Mouse (Mus musculus) kidney, adult 2 months (tissue): ENCODE results near the gene Banp. TPM values are rescaled to one million over a fixed set of nuclear protein-coding genes. Genes with fewer than 3 reads are reported as not detected.

Experiments used
- DNase-seq: peaks from one replicate; pipeline ENCODE4 v3.0.0; 2021
- H3K27ac ChIP-seq: fragments of 200-500 bp; 2 replicates; pipeline ENCODE4 v1.5.1; 2012; ENCODE audit warnings: low read depth, low read length, control low read depth, inconsistent platforms; ENCODE audit not compliant: insufficient read depth
- H3K27me3 ChIP-seq: fragments of 200-500 bp; replicated peaks from 2 replicates; pipeline ENCODE4 v1.6.1; 2012; ENCODE audit warnings: mild to moderate bottlenecking, moderate library complexity, low read length, inconsistent platforms; ENCODE audit not compliant: control insufficient read depth, insufficient read depth
- H3K36me3 ChIP-seq: fragments of 200-500 bp; 2 replicates; pipeline ENCODE4 v1.6.1; 2012; ENCODE audit warnings: mild to moderate bottlenecking, moderate library complexity, low read length, inconsistent platforms; ENCODE audit not compliant: control insufficient read depth, insufficient read depth
- H3K4me1 ChIP-seq: fragments of 200-500 bp; 2 replicates; pipeline ENCODE4 v1.6.1; 2011; ENCODE audit warnings: low read length; ENCODE audit not compliant: control insufficient read depth, insufficient read depth
- H3K4me3 ChIP-seq: fragments of 200-500 bp; 2 replicates; pipeline ENCODE4 v1.5.1; 2011; ENCODE audit warnings: mild to moderate bottlenecking, low read depth, low read length, control low read depth; ENCODE audit not compliant: insufficient read depth
- CTCF ChIP-seq: fragments of 200-500 bp; conservative IDR thresholded peaks from 2 replicates; pipeline ENCODE4 v1.5.1; 2011; ENCODE audit warnings: low read depth, mild to moderate bottlenecking, control low read depth, low read length, moderate library complexity, mixed read lengths; ENCODE audit not compliant: insufficient read depth, insufficient read length
- POLR2A ChIP-seq: fragments of 200-500 bp; IDR thresholded peaks from one replicate; pipeline ENCODE4 v1.6.1; 2011; ENCODE audit warnings: low read depth, low read length, control low read depth
- WGBS: fragments of 180-500 bp; shearing (Covaris S2); methylation state at CpG from one replicate; pipeline ENCODE4 v1.1.7; 2018; 5-methylcytosine and 5-hydroxymethylcytosine counted together
- polyA plus RNA-seq: library from polyadenylated mRNA; depleted of rRNA; stranded (reverse); fragments of >200 nt; gene quantifications from 2 replicates; pipeline ENCODE4 v1.2.3, GENCODE M21; 2012

Banp gene
- polyA plus RNA-seq, 1 experiment = 35.7 TPM

DNA sequence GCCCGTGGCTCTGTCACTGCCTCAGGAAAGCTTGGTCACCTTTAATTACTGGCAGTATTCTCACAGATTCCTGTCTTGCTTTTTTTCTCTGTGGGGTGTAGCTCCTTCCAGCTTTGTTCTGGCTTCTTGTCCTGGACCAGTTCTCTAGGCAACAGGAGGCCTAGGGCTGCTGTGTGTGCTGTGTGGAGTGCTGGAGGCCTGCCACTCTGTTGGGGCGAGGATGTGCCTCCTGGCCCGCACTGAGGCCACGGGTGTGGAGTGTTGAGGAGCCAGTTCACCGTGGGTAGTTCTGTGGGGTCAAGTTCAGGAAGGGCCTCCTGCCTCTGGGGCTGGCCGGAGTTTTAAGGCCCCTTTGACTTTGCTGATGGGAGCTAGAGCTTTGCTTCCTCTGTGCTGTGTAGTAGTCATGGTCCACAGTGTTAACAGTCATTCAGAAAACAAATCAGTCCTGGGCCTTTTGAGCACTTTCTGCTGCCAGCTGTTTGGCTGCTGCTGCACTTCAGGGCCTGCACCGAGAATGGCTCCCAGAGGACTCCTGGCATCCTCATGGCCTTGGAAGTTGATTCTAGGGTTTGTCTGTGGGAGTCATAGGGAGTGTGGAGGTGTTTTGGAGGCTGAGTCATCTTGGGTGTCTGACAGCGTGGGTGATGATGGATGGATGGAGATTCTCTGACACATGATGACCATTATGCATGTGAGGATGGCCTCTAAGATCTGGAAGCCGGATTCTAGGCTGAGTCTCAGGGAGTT lies 41.1 kb downstream of the Banp start:
- TF ChIP-seq POLR2A (no peak), CTCF (no peak)
- no peaks in the 10 kb centered on the region for H3K4me1 ChIP-seq
- WGBS = 75% methylated on average over 9 of the region's 9 CpGs
- no peaks in the 10 kb centered on the region for H3K27me3 ChIP-seq
- H3K27ac ChIP-seq = no peak overlapping the region
- no peak for DNase-seq
- no peaks in the 10 kb centered on the region for H3K36me3 ChIP-seq
- no peak overlapping the region for H3K4me3 ChIP-seq

- DNase-seq = no peak
- 82% methylated on average over 7 of the region's 7 CpGs for WGBS
Measured at GRCm38 (mm10) chr8:121991611-121992010, 42.1 kb downstream of the Banp start.

GRCm38 (mm10) chr8:121992911-121993310 lies 43.4 kb downstream of the Banp start:
- no peaks in the 10 kb centered on the region for H3K27me3 ChIP-seq
- no peaks in the 10 kb centered on the region for H3K4me1 ChIP-seq
- WGBS = 83% methylated on average over 4 of the region's 4 CpGs
- H3K36me3 ChIP-seq = peaks cover under 1% of the 10 kb centered on the region; the same call in 1 of the 2 replicates
- TF ChIP-seq POLR2A (no peak), CTCF (no peak)
- H3K27ac ChIP-seq = no peak overlapping the region
- H3K4me3 ChIP-seq = no peak overlapping the region
- DNase-seq = no peak

More at GRCm38 (mm10) chr8:121991611-121992010, 42.1 kb downstream of the Banp start:
- Histone ChIP-seq H3K27me3 (no peaks in the 10 kb centered on the region), H3K4me1 (no peaks in the 10 kb centered on the region), H3K27ac (no peak overlapping the region), H3K4me3 (no peak overlapping the region), H3K36me3 (no peaks in the 10 kb centered on the region)
- no peak for TF ChIP-seq POLR2A
- TF ChIP-seq CTCF = no peak

- no peak for DNase-seq
- Histone ChIP-seq H3K27me3 (no peaks in the 10 kb centered on the region), H3K4me1 (no peaks in the 10 kb centered on the region), H3K27ac (no peak overlapping the region), H3K36me3 (peaks cover 1% of the 10 kb centered on the region; the same call in 1 of the 2 replicates), H3K4me3 (no peak overlapping the region)
- WGBS = 77% methylated on average over 4 of the region's 4 CpGs
- TF ChIP-seq CTCF (no peak), POLR2A (no peak)
Measured at GRCm38 (mm10) chr8:121995112-121995511, 45.6 kb downstream of the Banp start.

- no peak for DNase-seq
- Histone ChIP-seq H3K27me3 (no peaks in the 10 kb centered on the region), H3K27ac (no peak overlapping the region), H3K36me3 (peaks cover 1% of the 10 kb centered on the region; the same call in 1 of the 2 replicates), H3K4me3 (no peak overlapping the region), H3K4me1 (no peaks in the 10 kb centered on the region)
- TF ChIP-seq CTCF (no peak), POLR2A (no peak)
- WGBS = 82% methylated on average over 3 of the region's 3 CpGs
Measured at GRCm38 (mm10) chr8:121995895-121996294, 46.3 kb downstream of the Banp start.

DNA sequence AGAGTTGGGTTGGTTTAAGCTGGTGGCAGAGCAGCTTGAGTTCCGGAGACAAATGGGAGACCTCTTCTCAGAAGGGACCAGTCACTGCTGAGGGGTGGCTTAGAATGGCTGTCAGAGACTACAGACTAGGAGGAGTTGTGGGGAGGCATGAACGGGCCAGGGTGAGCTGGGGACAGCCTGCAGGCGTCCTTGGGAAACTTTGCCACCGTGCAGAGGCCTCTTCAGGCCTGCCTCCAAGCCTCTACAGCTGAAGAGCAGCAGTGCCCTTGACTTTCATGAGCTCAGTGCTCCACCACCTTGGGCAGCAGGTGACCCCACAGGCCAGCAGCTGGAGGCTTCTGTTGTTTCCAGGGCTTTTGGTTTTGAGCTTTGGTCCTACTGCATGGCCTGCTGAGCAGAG lies 49.1 kb downstream of the Banp start:
- Histone ChIP-seq H3K4me3 (no peak overlapping the region), H3K4me1 (no peaks in the 10 kb centered on the region), H3K36me3 (peaks cover 1% of the 10 kb centered on the region; the same call in 1 of the 2 replicates), H3K27ac (no peak overlapping the region), H3K27me3 (no peaks in the 10 kb centered on the region)
- DNase-seq = no peak
- TF ChIP-seq CTCF = no peak
- TF ChIP-seq POLR2A = no peak
- 84% methylated on average over 4 of the region's 4 CpGs for WGBS

GRCm38 (mm10) chr8:121999211-121999610 lies 49.7 kb downstream of the Banp start:
- no peaks in the 10 kb centered on the region for H3K4me1 ChIP-seq
- no peaks in the 10 kb centered on the region for H3K27me3 ChIP-seq
- DNase-seq = no peak
- H3K36me3 ChIP-seq = peaks cover 1% of the 10 kb centered on the region; the same call in 1 of the 2 replicates
- H3K27ac ChIP-seq = no peak overlapping the region
- 83% methylated on average over 5 of the region's 5 CpGs for WGBS
- no peak for TF ChIP-seq CTCF
- no peak for TF ChIP-seq POLR2A
- no peak overlapping the region for H3K4me3 ChIP-seq
